Mouse (Mus musculus): ENCODE results near the gene Cactin.

Gene Cactin

DNA sequence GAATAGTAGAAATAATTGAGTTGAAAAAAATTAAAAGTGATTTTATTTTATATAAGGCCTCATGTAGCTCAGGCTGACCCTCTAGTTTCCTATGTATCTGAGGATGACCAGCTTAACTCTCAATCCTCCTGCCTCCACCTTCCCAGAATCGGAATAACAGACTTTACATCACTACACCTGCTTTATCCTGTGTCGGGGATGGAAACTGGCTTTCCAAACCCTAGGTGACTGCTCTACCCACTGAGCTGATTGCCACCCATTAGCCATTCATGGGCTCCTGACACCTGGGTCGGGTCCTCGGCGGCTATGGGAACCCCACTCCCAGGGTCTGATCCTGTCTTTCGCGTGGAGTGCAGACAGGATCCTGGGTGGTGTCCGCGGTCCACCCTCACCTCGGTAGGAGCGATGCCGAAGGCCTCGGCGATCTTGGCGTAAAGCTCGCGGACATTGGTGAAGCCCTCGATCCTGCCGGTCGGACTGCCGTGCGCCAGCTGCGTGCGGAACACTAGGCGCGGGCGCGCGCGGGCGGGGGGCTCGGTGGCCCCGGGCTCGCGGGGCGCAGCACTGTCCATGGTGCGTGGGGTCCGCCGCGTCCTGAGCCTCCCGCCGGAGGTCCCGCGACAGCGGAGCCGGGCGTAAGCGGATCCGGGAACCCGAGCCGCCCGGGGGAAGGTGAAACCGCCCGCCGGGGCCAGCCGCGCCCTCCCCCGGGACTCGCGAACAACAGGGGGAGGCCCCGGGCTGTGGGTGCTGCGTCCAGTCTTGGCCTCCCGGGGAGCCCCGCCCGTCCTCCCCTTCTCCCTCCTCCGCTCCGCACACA lies 22.0 kb downstream of the Cactin start, which contains the start of gene Gipc3:
Gene Gipc3 (minus strand): TSS at position 581 of the 820 bp plus-strand sequence.
- DNase-seq (ENCODE audit: extremely low spot score) = no peak

DNA sequence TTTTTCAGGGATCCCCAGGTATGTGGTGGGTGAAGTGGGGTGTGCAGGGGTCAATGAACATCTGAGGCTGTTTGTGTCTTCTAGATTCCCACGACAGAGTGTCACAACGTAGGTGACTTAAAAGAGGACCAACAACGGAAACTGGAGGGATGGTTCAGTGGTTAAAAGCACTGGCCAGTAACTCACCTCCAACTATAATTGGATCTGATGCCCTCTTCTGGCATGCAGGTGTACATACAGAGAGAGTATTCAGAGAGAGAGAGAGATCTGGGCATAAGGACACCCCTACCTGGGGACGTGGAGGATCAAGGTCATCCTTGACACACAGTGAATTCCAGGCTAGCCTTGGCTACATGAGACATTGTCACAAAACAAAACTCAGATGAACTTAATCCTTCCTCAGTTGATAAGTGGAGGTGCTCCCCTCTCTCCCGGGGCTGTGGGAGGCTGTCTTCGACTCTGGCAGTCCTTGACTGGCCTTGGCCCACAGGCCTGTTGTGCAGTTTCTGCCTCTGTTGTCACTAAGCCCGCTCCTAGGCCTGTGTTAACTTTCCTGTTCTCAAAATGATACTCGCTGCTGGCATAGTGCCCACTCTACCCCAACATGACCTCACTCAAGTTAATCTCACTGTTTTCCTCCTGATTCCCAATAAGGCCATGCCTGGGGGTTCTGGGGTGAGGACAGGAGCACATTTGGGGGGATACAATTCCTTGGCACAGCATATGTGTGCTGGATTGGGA lies 23.7 kb downstream of the Cactin start:
- no peak for DNase-seq (ENCODE audit: extremely low spot score)

DNA sequence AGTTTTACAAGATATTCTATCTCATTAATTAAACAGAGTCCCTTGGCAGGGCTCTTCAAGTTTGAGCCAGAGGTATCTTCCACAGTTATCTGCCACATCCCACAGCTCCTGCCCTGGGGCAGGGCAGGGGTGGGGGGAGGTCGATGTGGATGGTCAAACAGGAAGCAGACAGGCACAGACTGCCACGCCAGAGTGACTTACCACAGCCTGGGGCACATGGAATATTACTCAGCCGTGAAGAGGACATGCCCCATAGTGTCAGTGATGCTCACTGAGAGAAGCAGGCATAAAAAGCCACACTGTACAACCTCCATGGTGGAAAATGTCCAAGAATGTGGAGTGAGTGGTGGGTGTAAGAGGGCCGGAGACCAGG lies 24.2 kb downstream of the Cactin start:
- no peak for DNase-seq (ENCODE audit: extremely low spot score)

DNA sequence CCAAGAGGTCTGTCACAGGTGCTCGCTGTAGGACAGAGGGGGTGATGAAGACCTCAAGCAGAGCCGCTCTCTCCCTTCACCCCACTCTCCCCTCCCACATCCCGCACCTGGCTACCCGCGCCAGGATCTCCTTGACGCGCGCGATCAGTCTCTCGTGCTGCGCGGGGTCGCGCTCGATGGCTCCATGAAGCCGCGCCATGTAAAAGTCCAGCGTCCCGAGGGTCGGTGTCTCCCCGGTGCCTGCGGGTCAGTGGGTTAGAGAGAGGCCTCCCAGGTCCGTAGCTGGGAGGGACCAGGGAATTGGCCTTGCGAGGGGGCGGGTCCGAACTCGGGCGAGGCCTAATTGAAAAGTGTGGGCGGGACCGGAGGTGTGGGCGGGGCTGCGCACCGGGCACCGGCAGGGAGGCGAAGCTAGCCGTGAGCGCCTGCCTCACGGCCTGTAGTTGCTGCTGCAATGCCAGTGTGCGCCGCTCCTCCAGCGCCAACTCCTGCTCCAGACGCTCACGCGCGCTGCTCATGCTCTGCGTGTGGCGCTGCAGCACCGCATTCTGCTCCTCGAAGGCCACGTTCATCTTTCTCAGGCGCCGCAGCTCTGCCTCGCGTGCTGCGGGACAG lies 25.7 kb downstream of the Cactin start:
- peak; percentile 83 for DNase-seq (ENCODE audit: extremely low spot score)

DNA sequence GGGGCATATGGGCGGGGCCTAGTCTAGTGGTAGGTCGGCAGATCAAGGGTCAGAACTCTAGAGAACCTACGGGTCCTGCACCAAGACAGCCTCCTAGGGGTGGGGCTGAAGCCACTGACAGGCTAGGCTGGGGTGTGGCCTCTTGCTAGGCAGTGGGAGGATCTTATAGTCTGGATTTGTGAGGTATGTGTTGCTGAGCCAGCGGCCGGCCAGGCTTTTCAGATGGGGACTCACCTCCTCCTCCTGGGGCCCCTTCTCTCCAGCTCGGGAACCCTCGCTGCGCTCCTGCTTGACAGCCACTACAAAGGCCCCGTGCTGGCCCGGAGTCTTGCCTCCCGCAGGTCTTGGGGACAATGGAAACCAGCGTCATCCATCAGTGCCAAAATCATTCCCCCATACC lies 28.2 kb downstream of the Cactin start:
- no peak for DNase-seq (ENCODE audit: extremely low spot score)

DNA sequence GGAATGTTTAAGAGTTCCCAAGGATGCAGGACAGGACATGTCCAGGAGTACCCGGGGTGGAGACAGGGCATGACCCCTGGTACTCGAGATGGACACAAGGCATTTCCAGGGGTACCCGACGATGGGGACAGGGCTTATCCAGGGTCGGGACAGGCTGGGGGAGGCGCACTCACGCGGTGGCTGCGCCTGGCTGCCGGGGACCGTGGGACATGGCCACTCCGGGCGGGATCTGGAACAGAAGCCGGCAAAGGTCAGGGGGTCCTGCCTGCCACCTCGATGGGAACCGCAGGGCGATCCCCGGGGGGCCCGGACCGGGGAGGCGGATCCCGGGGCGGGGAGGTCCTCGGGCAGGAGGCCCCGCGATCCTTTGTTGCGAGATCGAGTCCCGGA lies 29.1 kb downstream of the Cactin start:
- DNase-seq (ENCODE audit: extremely low spot score) = no peak

DNA sequence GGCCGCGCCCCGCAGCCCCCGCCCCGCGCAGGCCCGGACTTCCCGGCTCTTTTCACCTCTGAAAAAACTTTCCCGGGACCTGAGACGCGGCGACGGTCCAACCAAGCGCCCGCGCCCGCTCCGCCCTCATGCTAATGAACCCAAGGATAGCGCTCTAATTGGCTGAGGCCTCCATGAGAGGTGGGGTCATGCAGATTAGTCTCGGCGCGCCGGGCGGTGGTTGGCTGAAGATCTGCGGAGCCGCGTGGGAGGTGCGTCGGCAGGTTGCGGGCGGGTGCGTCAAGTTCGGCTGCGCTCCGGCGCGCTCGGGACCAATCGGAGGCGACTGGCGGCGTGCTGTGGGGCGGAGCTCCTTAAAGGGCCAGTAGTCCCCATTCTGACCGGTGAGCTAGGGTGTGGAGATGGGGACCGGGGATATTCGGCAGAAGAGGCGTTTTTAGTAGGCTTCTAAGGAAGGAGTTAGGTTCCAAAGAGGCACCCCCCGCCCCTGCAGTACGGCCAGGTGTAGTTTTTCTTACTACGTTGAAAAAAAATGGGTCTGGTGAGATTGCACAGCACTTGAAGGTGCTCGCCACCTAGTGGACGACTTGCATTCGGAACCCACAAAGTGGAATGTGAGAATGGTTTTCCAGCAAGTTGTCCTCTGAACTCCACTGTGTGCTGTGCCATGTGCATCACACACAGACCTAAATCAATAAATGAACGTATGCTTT lies 29.6 kb downstream of the Cactin start, which contains the start of gene Hmg20b:
Gene Hmg20b (minus strand): TSS at position 130 of the 713 bp plus-strand sequence.
- DNase-seq (ENCODE audit: extremely low spot score) = peak; percentile 99

DNA sequence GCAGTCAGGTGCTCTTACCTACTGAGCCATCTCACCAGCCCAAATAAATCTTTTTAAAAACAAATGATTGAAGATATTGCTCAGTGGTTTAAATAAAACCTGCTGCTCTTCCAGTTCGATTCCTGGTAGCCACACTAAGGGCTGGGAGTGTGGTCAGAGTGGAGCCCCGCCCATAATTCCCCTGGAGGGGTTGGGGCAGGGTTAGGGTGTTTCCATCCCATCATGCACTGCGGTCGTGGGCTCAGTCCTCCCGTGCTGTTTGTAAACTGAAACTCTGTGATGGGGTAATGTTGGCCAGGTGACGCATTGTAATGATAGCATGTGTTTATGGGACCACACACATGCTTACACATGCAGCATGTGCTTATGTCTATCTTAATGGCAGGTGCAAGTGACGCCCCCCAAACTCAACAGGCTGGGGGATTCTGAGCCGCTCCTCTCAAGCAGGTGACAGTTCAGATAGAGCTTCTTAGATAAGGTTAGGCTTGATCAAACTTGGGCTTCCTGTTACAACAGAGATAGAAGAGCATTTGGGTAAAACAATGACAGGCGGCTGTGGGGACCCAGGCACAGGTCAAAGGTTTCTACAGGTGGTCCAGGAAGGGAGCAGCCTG lies 30.9 kb downstream of the Cactin start:
- DNase-seq (ENCODE audit: extremely low spot score) = no peak

DNA sequence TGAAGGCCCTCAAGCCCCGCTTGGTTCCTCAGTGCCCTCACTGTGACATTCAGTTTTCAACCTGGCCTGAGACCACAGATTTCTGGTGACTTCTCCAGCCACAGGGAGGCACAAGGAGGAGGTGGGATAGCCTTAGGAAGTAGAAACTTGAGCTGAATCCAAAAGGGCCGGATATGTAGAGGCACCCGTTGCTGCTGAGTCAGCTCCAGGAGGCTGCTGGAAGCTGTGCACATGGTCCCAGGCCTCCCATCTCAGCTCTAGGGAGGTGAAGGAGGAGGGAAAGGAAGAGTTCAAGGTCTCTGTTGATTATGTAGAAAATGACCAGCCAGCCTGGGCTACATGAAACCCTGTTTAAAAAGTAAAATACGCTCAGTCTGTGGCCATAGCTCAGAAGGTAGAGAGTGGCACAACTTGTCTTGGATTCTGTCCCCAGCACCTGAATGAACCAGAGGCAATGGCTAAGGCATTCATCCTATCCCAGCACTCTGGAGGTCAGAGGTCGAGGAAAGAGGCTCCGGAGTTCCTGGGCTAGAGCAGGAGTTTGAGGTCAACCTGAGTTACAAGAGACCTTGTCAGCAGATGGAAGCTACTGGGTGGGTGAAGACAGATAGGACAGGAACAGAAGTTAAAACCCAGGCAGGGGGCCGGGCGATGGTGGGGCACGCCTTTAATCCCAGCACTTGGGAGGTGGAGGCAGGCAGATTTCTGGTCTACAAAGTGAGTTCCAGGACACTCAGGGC lies 34.0 kb downstream of the Cactin start:
- DNase-seq (ENCODE audit: extremely low spot score) = no peak

DNA sequence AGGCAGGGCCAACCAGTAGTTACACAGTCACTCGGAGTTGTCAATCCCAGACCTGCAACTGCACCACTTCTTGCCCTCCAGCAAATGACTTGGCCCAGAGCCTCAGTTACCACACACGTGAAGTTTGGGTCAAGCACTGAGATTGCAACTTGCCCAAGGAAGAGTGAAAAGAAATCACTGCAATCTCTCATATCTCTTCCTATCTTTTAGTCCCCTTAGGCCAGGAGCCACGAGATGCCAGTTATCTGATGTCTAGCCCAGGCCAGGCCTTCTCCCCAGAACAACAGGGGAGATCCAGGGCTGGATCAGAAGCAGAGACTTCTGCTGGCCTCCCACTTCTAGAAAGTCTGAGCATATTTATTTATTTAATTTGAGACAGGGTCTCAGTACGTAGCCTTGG lies 34.6 kb downstream of the Cactin start:
- no peak for DNase-seq (ENCODE audit: extremely low spot score)

DNA sequence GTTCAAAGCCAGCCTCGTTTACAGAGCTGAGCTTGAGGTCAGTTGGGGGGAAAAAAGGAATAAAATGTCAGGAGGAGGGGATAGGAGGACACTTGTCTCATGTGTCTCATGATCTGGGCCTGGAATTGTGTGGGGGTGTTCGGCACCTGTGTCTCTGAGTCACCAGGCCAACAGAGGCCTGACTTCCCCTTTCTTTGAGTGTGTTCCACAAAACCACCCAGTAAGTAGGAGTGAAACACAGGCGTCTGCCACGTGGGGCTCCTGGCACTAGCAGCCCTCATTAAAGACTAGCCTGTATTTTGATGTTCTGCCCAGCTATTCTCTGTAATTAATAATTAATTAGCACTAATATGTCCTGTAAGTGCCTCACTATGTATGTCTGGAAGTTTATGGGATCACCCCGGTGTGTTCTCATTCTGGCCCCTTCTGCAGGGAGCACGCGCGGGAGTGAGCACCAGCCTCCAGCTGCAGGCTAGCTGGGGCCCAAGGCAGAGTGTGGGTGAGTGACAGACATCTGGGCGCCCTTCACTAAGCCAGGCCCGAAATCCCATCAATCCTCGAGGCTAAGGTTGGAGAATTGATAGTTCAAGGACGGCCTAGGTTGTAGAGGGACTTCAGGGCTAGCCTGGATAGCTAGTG lies 35.6 kb downstream of the Cactin start:
- DNase-seq (ENCODE audit: extremely low spot score) = no peak

DNA sequence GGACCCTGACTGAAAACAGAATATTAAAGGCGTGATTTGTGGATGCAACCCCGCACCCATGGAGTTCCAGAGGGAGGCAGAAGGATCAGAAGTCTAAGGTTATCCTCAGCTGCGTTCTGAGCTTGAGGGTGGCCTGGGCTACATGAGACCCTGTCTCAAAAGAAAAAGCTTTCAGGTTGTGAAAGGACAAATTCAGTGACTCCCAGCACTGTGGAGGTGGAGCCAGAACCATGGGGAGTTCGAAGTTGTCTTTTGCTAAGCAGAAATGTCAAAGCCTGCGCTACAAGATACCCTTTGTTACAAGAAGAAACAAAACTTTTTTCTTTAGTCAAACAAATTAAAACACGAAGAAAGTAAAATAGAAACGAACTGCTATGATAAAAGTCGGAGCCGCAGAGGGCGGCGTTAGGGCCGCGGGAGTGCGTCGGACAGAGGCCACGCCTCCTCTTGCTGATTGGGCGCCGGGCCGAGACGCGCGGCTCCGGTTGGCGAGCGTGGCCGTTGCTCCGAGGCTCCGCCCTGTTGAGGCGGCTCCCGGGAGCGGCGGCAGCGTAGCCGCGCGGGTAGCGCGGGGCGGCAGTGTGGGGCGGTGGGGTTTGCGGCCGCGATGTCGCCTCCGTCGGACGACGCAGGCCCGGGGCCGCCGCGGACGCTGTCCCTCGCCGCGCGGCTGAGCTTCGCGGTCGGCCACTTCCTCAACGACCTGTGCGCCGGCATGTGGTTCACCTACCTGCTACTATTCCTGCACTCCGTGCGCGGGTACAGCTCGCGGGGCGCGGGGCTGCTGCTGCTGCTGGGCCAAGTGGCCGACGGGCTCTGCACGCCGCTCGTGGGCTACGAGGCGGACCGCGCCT lies 36.3 kb downstream of the Cactin start, which contains the start of gene Mfsd12:
Gene Mfsd12 (plus strand): TSS at position 501 of the 854 bp plus-strand sequence.
- DNase-seq (ENCODE audit: extremely low spot score) = peak; percentile 85

DNA sequence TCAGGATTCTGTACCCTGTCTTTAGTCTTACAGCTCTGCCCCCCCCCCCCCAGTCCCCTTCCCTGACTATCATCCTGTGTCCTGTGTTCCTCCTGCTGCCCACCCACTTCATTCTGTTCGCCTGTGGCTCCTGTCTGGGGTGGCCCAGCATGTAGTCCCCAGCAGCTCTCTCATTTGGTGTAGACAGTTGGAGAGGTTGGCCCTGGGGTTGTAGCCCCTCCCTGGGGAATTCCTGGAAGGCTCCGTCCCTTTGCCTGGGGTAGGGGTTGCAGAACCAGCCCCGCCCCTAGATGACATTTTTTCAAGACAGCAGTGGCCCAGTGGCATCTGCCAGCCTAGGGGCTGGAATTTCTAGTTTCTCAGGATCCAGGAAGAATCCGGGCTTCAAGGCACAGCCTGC lies 37.3 kb downstream of the Cactin start:
- no peak for DNase-seq (ENCODE audit: extremely low spot score)

DNA sequence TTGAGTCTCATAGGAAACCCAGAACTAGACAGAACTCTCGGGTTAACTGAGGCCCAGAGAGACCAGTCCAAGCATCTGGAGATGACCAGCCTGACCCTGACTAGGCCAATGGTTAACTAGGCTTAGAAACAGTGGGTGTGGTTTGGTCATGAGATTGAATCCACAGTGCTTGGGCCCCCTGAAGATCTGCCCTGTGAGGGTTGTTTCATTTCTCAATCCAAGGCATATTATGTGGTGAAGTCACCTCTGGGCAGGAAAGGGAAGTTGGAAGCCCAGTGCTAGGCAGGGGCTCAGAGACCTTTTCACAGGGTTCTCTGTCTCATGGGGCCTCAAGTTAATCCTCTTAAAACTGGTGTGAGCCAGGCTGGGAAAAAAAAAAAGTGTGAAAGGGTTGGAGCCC lies 37.9 kb downstream of the Cactin start:
- DNase-seq (ENCODE audit: extremely low spot score) = no peak

DNA sequence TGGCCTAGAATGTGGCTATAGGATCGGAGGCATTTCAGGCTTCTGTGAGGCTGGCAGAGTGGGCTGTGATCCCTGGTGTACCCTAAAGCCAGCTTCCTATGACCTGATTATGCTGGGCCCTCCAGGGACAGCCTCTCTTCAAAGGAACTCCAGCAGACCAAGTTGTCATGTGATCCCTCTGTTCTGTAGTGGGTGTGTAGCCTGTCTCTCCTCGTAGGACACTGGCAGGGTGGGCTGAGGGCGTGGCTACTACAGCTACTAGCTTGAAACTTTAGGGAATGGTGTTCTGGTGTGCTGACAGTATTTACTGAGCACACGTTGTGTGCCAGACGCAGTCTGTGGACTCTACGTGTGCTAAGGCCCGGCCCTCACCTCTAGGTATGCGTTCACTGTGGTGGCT lies 39.8 kb downstream of the Cactin start:
- no peak for DNase-seq (ENCODE audit: extremely low spot score)

DNA sequence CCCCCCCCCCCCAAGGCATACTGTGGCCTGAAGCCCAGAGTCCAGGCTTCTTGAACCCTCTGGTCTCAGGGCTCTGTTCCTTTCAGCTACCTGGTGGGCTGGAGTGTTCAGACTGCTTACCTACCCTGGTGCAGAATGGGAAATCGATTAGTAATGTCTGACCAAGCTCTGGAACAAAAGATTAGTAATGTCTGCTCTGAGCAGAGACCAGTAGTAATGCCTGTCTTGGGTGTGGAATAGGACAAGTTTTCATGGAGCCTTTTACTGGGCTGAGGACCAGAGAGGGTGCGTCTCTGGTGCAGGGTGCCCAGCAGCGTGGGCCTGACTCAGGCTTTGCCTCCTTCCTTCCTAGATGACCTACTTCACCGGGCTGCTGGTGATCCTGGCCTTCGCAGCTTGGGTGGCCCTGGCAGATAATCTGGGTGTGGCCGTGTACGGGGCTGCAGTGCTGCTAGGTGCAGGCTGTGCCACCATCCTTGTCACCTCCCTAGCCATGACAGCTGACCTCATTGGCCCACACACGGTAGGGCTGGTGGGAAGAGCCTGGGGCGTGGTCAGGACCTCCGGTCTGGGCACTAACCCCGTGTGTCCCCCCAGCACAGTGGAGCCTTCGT lies 41.5 kb downstream of the Cactin start:
- DNase-seq (ENCODE audit: extremely low spot score) = no peak

DNA sequence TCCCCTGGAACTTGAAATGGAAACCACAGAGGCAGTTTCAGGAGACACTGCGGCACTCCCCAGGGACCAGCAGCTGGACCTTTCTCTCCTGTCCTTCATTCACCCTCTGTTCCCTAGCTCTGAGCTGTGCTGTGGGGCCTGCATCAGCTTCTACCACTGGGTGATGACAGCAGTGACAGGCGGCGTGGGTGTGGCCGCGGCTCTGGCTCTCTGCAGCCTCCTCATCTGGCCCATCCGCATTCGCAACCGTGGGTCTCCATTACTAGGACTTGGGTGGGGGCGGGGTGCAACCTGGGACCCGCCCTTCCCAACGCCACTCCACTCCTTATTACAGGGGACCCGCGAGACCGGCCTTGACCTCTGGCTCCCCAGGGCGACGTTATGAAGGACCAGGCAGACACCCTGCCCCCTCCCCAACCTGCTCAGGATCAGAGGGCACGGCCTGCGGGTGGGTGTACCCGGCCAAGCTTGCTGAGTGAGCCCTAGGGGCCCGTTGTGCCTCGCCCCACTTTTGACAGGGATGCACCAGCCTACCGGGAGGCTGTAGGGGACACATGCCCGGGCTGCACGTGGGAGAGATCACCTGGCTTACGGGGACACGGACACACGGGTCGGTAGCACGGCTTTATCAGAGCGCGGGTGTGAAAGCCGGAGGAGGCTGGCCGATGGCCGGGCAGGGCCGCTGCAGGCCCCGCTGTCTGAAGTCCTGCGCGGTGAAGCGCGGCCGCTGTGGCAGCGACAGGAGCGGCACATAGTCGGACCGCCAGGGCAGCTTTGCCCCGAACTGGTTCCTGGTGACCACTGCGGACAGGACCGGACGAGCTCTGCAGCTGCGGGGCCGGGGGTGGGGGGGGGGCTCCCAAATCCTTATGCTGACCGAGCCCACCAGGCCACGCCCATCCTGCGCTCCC lies 42.8 kb downstream of the Cactin start:
- DNase-seq (ENCODE audit: extremely low spot score) = no peak

DNA sequence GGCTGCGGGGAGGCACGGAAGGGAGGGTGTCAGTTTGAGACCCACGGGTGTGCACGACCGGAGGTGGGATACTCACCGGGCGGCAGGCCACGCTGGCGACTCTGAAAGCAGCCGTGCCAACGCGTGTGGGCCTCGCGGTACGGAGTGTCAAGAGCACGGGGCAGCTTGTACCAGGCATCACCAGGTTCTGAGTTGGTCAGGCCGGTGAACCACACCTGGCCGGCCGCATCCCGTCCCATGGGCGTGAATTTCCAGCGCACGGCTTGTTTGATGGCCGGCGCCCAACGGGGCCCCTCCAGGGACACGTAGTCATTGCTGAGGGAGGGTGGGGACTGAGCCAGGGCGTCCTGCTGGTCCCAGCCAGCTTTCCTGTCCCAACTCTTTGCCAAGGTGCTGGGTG lies 43.8 kb downstream of the Cactin start:
- DNase-seq (ENCODE audit: extremely low spot score) = no peak

All from embryo, embryonic 9.5 days (tissue).